Mouse (Mus musculus): ENCODE results near the gene Mrps10. TPM values are rescaled to one million over a fixed set of nuclear protein-coding genes. Genes with fewer than 3 reads are reported as not detected.
"Not testable (repeated sequence)": the region's sequence is repeated elsewhere in the genome, so short reads cannot be mapped to it uniquely, and the experiment has no call there.

Mrps10 gene
- polyA plus RNA-seq, 1 experiment from 2014 or later, result 73.6 TPM

DNA sequence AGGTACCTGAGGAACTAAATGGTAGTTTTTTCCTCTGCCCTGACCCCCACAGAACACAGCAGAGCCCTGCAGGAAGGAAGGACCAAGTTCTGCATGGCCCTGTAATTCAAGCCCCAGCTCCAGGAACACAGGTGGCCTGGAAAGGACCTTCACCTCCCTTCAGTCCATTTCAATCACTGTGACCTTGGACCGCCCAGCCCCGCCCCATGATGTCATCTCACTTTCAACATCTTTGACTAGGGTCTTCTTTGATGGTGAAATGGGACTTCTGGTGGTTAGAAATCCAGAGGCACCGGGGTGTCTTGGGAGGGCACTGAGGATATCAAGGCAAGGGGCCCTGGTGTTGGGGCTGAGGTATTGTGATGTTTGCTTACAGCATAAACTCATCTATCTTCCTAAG lies 52.9 kb downstream of the Mrps10 start:
- 83% methylated on average over 3 of the region's 3 CpGs for WGBS

GRCm38 (mm10) chr17:47422616-47423015 lies 53.9 kb downstream of the Mrps10 start:
- WGBS, result 87% methylated on average over 1 of the region's 1 CpGs
- not testable (repeated sequence) for H3K36me3 ChIP-seq (ENCODE audit: control insufficient read depth, insufficient read depth, low read length); H3K27me3 ChIP-seq (ENCODE audit: control insufficient read depth, insufficient read depth, low read length); H3K4me1 ChIP-seq (replicated peaks; ENCODE audit: control insufficient read depth, insufficient read depth, low read length); H3K27ac ChIP-seq (ENCODE audit: low read depth, low read length); H3K9me3 ChIP-seq (ENCODE audit: control insufficient read depth, low read length); H3K4me2 ChIP-seq (replicated peaks; ENCODE audit: low read depth, low read length); DNase-seq (ENCODE audit: low spot score); H3K9ac ChIP-seq (ENCODE audit: low read depth, low read length); H3K4me3 ChIP-seq (ENCODE audit: low read depth, low read length); ATAC-seq (ENCODE audit: low FRiP score)

More for the DNA sequence above, 52.9 kb downstream of the Mrps10 start:
- H3K36me3 ChIP-seq (ENCODE audit: control insufficient read depth, insufficient read depth, low read length), result no peaks in the 10 kb centered on the region
- no peaks in the 10 kb centered on the region for H3K4me1 ChIP-seq (replicated peaks; ENCODE audit: control insufficient read depth, insufficient read depth, low read length)
- no peaks in the 10 kb centered on the region for H3K9me3 ChIP-seq (ENCODE audit: control insufficient read depth, low read length)
- H3K27me3 ChIP-seq (ENCODE audit: control insufficient read depth, insufficient read depth, low read length), result no peaks in the 10 kb centered on the region
- no peak overlapping the region for H3K27ac ChIP-seq (ENCODE audit: low read depth, low read length)
- no peak overlapping the region for H3K4me3 ChIP-seq (ENCODE audit: low read depth, low read length)
- no peak overlapping the region for H3K4me2 ChIP-seq (replicated peaks; ENCODE audit: low read depth, low read length)
- DNase-seq (ENCODE audit: low spot score) (no peak), ATAC-seq (ENCODE audit: low FRiP score) (no peak)
- H3K9ac ChIP-seq (ENCODE audit: low read depth, low read length), result no peak overlapping the region

GRCm38 (mm10) chr17:47424186-47424585 lies 55.5 kb downstream of the Mrps10 start:
- H3K27me3 ChIP-seq (ENCODE audit: control insufficient read depth, insufficient read depth, low read length), result no peaks in the 10 kb centered on the region
- no peak overlapping the region for H3K27ac ChIP-seq (ENCODE audit: low read depth, low read length)
- no peak overlapping the region for H3K9ac ChIP-seq (ENCODE audit: low read depth, low read length)
- H3K4me3 ChIP-seq (ENCODE audit: low read depth, low read length), result no peak overlapping the region
- no peak overlapping the region for H3K4me2 ChIP-seq (replicated peaks; ENCODE audit: low read depth, low read length)
- ATAC-seq (ENCODE audit: low FRiP score), result no peak
- WGBS, result 84% methylated on average over 6 of the region's 6 CpGs
- no peaks in the 10 kb centered on the region for H3K4me1 ChIP-seq (replicated peaks; ENCODE audit: control insufficient read depth, insufficient read depth, low read length)
- no peak for DNase-seq (ENCODE audit: low spot score)
- H3K36me3 ChIP-seq (ENCODE audit: control insufficient read depth, insufficient read depth, low read length), result no peaks in the 10 kb centered on the region
- H3K9me3 ChIP-seq (ENCODE audit: control insufficient read depth, low read length), result no peaks in the 10 kb centered on the region

GRCm38 (mm10) chr17:47427316-47427715 lies 58.6 kb downstream of the Mrps10 start:
- no peak overlapping the region for H3K9ac ChIP-seq (ENCODE audit: low read depth, low read length)
- H3K4me3 ChIP-seq (ENCODE audit: low read depth, low read length), result no peak overlapping the region
- ATAC-seq (ENCODE audit: low FRiP score) (no peak), DNase-seq (ENCODE audit: low spot score) (no peak)
- 78% methylated on average over 6 of the region's 6 CpGs for WGBS
- H3K27ac ChIP-seq (ENCODE audit: low read depth, low read length), result no peak overlapping the region
- no peaks in the 10 kb centered on the region for H3K4me1 ChIP-seq (replicated peaks; ENCODE audit: control insufficient read depth, insufficient read depth, low read length)
- H3K9me3 ChIP-seq (ENCODE audit: control insufficient read depth, low read length), result no peaks in the 10 kb centered on the region
- no peaks in the 10 kb centered on the region for H3K36me3 ChIP-seq (ENCODE audit: control insufficient read depth, insufficient read depth, low read length)
- no peaks in the 10 kb centered on the region for H3K27me3 ChIP-seq (ENCODE audit: control insufficient read depth, insufficient read depth, low read length)
- H3K4me2 ChIP-seq (replicated peaks; ENCODE audit: low read depth, low read length), result no peak overlapping the region

DNA sequence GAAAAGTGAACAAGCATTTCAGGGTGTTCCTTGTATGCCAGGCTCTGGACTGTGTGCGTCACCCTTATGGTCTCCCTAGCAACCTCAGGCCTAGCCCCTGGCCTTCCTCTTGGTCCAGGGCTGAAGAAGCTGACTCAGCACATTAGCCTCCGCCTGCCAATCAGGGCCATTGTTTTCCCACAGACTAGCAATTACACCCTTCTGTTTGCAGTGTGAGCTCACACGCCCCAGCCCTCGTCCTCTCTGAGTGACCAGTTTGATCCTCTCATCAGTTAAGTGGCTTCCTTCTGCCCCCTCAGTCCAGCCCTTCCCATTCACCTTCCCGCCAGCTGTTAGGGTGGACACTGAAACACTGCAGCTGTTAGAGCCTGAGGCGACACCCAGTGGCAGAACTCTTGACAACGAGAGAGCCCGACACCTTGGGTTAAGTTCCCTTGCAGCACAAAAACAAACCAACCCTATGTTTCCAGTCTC lies 60.2 kb downstream of the Mrps10 start:
- H3K4me2 ChIP-seq (replicated peaks; ENCODE audit: low read depth, low read length), result no peak overlapping the region
- WGBS, result 4% methylated on average over 8 of the region's 8 CpGs
- H3K9ac ChIP-seq (ENCODE audit: low read depth, low read length), result no peak overlapping the region
- no peaks in the 10 kb centered on the region for H3K4me1 ChIP-seq (replicated peaks; ENCODE audit: control insufficient read depth, insufficient read depth, low read length)
- no peak overlapping the region for H3K4me3 ChIP-seq (ENCODE audit: low read depth, low read length)
- H3K27me3 ChIP-seq (ENCODE audit: control insufficient read depth, insufficient read depth, low read length), result no peaks in the 10 kb centered on the region
- H3K9me3 ChIP-seq (ENCODE audit: control insufficient read depth, low read length), result no peaks in the 10 kb centered on the region
- peak; percentile 75 for DNase-seq (ENCODE audit: low spot score)
- H3K36me3 ChIP-seq (ENCODE audit: control insufficient read depth, insufficient read depth, low read length), result no peaks in the 10 kb centered on the region
- ATAC-seq (ENCODE audit: low FRiP score), result peak; percentile 72; the same call in 1 of the 2 replicates
- no peak overlapping the region for H3K27ac ChIP-seq (ENCODE audit: low read depth, low read length)

DNA sequence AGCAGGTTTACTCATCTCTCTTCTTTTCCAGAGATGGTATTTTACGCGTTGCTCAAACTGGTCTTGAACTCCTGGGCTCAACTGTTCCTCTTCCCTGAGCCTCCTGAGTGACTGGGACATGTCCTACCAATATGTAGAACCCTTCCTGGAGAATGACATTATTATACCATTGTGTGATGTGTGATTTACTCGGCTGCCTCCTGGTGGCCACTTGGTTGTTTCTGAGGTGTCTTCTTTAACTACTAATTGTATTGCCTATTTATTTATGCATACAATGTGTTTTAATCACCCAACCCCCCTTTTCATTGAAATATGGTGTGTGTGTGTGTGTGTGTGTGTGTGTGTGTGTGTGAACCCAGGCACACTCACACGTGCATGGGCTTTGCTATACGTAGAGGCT lies 62.1 kb downstream of the Mrps10 start:
- ATAC-seq (ENCODE audit: low FRiP score), result no peak
- DNase-seq (ENCODE audit: low spot score), result no peak

More for the DNA sequence above, 62.1 kb downstream of the Mrps10 start:
- Histone ChIP-seq H3K27ac (ENCODE audit: low read depth, low read length) (no peak overlapping the region), H3K4me1 (replicated peaks; ENCODE audit: control insufficient read depth, insufficient read depth, low read length) (no peaks in the 10 kb centered on the region), H3K36me3 (ENCODE audit: control insufficient read depth, insufficient read depth, low read length) (no peaks in the 10 kb centered on the region), H3K4me2 (replicated peaks; ENCODE audit: low read depth, low read length) (no peak overlapping the region), H3K9ac (ENCODE audit: low read depth, low read length) (no peak overlapping the region), H3K4me3 (ENCODE audit: low read depth, low read length) (no peak overlapping the region), H3K9me3 (ENCODE audit: control insufficient read depth, low read length) (no peaks in the 10 kb centered on the region), H3K27me3 (ENCODE audit: control insufficient read depth, insufficient read depth, low read length) (no peaks in the 10 kb centered on the region; the same call in 1 of the 2 replicates)
- 68% methylated on average over 5 of the region's 5 CpGs for WGBS

Other genes starting within 250 kb of the Mrps10 start
- gene Guca1b, start 16.5 kb downstream of the Mrps10 start, polyA plus RNA-seq (2014; fragmentation: Nextera tagmentation; extraction: Ambion mirVana), result 0.31 and 0.35 TPM in 2 replicates
- 1.2 and 1.3 TPM in 2 replicates for gene Guca1a, start 31.7 kb downstream of the Mrps10 start, polyA plus RNA-seq (2014; fragmentation: Nextera tagmentation; extraction: Ambion mirVana)
- 0.40 and 0.49 TPM in 2 replicates for gene AI661453, start 67.7 kb downstream of the Mrps10 start, polyA plus RNA-seq (2014; fragmentation: Nextera tagmentation; extraction: Ambion mirVana)
- gene 1700001C19Rik, start 68.5 kb downstream of the Mrps10 start, polyA plus RNA-seq (2014; fragmentation: Nextera tagmentation; extraction: Ambion mirVana), result 0.42 and 0.68 TPM in 2 replicates
- 26.5 and 28.7 TPM in 2 replicates for gene Taf8, start 133.4 kb downstream of the Mrps10 start, polyA plus RNA-seq (2014; fragmentation: Nextera tagmentation; extraction: Ambion mirVana)
- gene Ccnd3, start 136.2 kb downstream of the Mrps10 start, polyA plus RNA-seq (2014; fragmentation: Nextera tagmentation; extraction: Ambion mirVana), result 190 and 195 TPM in 2 replicates
- gene Bysl, start 242.6 kb downstream of the Mrps10 start, polyA plus RNA-seq (2014; fragmentation: Nextera tagmentation; extraction: Ambion mirVana), result 30.8 and 31.0 TPM in 2 replicates
- 44.6 and 44.8 TPM in 2 replicates for gene Med20, start 242.7 kb downstream of the Mrps10 start, polyA plus RNA-seq (2014; fragmentation: Nextera tagmentation; extraction: Ambion mirVana)
- 1.3 and 1.7 TPM in 2 replicates for gene Gm20517, start 242.7 kb downstream of the Mrps10 start, polyA plus RNA-seq (2014; fragmentation: Nextera tagmentation; extraction: Ambion mirVana)